Mouse (Mus musculus) liver, embryonic 14.5 days (tissue): ENCODE data around the gene Ifna1.

Experiments
- CTCF ChIP-seq: IDR thresholded peaks from 2 replicates; pipeline ENCODE4 v1.5.1; 2016; ENCODE audit warnings: antibody characterized with exemption, low read depth, control low read depth
- EP300 ChIP-seq: IDR thresholded peaks from 2 replicates; pipeline ENCODE4 v1.6.1; 2016; ENCODE audit warnings: antibody characterized with exemption, low read depth

GRCm38 (mm10) chr4:88867926-88868911, 18.3 kb downstream of the Ifna1 start:
- TF ChIP-seq CTCF: no peak
- no peak for TF ChIP-seq EP300
